Mouse (Mus musculus) neural tube, embryonic 11.5 days (tissue): ENCODE measurements at regions not wholly inside any gene's neighbourhood (a gene's known extent, or its start where the extent isn't known, plus 50 kb on each side); places are given as distances from the start of the nearest gene placed in this dataset.

Experiments used
- ATAC-seq: fragments of 200-750 bp; cut with Nextera tagmentation; 2 replicates; pipeline ENCODE4 v1.8.0; 2017; ENCODE audit warnings: moderate number of reproducible peaks, mild to moderate bottlenecking, moderate TSS enrichment, moderate library complexity; ENCODE audit not compliant: insufficient read depth, low FRiP score, low TSS enrichment
- DNase-seq: peaks from one replicate; pipeline ENCODE4 v3.0.0-alpha.2; 2015; ENCODE audit warnings: low spot score
- H3K27ac ChIP-seq: fragments of 300-500 bp; sonication (generic); 2 replicates; pipeline ENCODE4 v1.5.1; 2014; ENCODE audit warnings: low read depth, mild to moderate bottlenecking, low read length
- H3K27me3 ChIP-seq: fragments of 300-500 bp; sonication (generic); 2 replicates; pipeline ENCODE4 v1.6.1; 2014; ENCODE audit warnings: mild to moderate bottlenecking, low read length, mixed read lengths; ENCODE audit not compliant: control insufficient read depth, insufficient read depth
- H3K36me3 ChIP-seq: fragments of 300-500 bp; sonication (generic); 2 replicates; pipeline ENCODE4 v1.6.1; 2014; ENCODE audit warnings: mild to moderate bottlenecking, low read length, moderate library complexity, mixed read lengths; ENCODE audit not compliant: control insufficient read depth, insufficient read depth
- H3K4me1 ChIP-seq: fragments of 300-500 bp; sonication (generic); 2 replicates; pipeline ENCODE4 v1.6.1; 2014; ENCODE audit warnings: low read length, mixed read lengths; ENCODE audit not compliant: control insufficient read depth, insufficient read depth
- H3K4me2 ChIP-seq: fragments of 300-500 bp; sonication (generic); 2 replicates; pipeline ENCODE4 v1.6.1; 2014; ENCODE audit warnings: low read depth, mild to moderate bottlenecking, moderate library complexity
- H3K4me3 ChIP-seq: fragments of 300-500 bp; sonication (generic); 2 replicates; pipeline ENCODE4 v1.5.1; 2014; ENCODE audit warnings: low read depth, low read length
- H3K9ac ChIP-seq: fragments of 300-500 bp; sonication (generic); 2 replicates; pipeline ENCODE4 v1.6.1; 2014; ENCODE audit warnings: mild to moderate bottlenecking, low read length
- H3K9me3 ChIP-seq: fragments of 300-500 bp; sonication (generic); 2 replicates; pipeline ENCODE4 v1.6.1; 2016; ENCODE audit warnings: low read length; ENCODE audit not compliant: control insufficient read depth
- WGBS: fragments of 180-500 bp; shearing (Covaris S2); extraction: QIAGEN DNeasy Blood & Tissue Kit; methylation state at CpG from one replicate; pipeline ENCODE4 v1.1.7; 2014; 5-methylcytosine and 5-hydroxymethylcytosine counted together

DNA sequence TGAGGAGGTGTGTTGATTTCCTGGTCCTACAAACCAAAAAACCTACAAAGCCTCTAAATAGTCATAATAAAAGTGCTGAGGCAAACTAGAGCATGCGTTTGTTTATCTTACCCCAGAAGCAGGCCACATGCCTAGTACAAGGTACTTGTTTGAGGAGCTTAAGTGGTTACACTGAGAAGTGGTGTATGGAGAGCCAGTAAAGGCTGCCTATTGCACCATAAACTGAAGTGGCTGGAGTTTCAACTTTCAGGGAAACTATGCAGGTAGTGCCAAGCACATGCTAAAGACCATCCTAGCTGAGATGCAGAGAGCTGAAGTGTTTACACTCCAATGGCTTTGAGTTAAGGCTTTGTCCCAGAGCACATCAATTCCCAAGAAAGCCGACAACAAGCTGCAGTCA lies 86.5 kb upstream of the Fut8 start:
- 78% methylated on average over 2 of the region's 2 CpGs for WGBS

DNA sequence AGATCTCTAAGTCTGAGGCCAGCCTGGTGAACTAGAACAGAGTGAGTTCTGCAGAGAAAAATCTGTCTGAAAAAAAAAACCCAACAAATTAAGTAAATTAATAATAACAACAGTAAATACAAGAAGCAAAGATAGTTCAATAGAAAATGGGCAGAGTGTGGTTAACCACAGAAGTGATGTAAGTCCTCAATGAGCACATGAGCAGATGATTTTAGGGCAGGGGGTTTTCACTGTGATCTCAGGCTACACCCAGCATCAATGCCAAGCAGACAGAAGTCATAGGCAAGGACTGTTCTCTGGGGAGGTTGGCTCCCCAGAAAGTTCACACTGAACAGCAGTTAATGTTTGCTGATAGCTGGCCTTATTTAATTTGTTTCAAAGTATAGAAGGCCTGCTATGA lies 88.1 kb upstream of the Fut8 start:
- H3K9me3 ChIP-seq, result no peaks in the 10 kb centered on the region
- no peaks in the 10 kb centered on the region for H3K36me3 ChIP-seq
- ATAC-seq, result no peak
- H3K4me2 ChIP-seq, result no peak overlapping the region
- no peak for DNase-seq
- H3K4me3 ChIP-seq, result no peak overlapping the region
- H3K27me3 ChIP-seq, result no peaks in the 10 kb centered on the region
- no peaks in the 10 kb centered on the region for H3K4me1 ChIP-seq
- no peak overlapping the region for H3K9ac ChIP-seq
- no peak overlapping the region for H3K27ac ChIP-seq

More for the DNA sequence above, 86.5 kb upstream of the Fut8 start:
- Histone ChIP-seq H3K9me3 (no peaks in the 10 kb centered on the region), H3K4me2 (no peak overlapping the region), H3K4me3 (no peak overlapping the region), H3K27ac (no peak overlapping the region), H3K27me3 (no peaks in the 10 kb centered on the region), H3K4me1 (no peaks in the 10 kb centered on the region), H3K36me3 (no peaks in the 10 kb centered on the region), H3K9ac (no peak overlapping the region)
- no peak for DNase-seq
- ATAC-seq, result no peak

DNA sequence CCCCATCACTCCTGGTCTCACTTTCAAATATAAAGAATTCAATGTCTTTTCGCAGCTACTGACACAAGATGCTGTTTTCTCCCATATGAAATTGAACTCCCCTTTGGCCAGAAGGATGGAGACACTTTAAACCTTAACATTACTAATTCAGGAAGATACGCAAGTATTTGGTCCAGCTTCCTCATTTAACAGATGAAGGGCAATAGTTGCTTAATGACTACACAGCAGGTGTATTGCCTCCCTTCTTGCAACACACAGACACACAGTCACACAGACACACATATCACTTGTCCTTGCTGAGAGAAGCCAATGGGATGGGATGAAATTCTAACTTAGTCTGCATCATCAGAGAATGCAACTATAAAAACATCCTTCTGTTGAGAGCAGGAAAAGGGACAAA lies 89.8 kb upstream of the Fut8 start:
- no peak for DNase-seq
- no peaks in the 10 kb centered on the region for H3K36me3 ChIP-seq
- no peak overlapping the region for H3K4me3 ChIP-seq
- H3K9me3 ChIP-seq, result no peaks in the 10 kb centered on the region
- H3K4me2 ChIP-seq, result no peak overlapping the region
- 94% methylated on average over 2 of the region's 2 CpGs for WGBS
- no peaks in the 10 kb centered on the region for H3K4me1 ChIP-seq
- no peak overlapping the region for H3K9ac ChIP-seq
- H3K27me3 ChIP-seq, result no peaks in the 10 kb centered on the region
- no peak for ATAC-seq
- H3K27ac ChIP-seq, result no peak overlapping the region

DNA sequence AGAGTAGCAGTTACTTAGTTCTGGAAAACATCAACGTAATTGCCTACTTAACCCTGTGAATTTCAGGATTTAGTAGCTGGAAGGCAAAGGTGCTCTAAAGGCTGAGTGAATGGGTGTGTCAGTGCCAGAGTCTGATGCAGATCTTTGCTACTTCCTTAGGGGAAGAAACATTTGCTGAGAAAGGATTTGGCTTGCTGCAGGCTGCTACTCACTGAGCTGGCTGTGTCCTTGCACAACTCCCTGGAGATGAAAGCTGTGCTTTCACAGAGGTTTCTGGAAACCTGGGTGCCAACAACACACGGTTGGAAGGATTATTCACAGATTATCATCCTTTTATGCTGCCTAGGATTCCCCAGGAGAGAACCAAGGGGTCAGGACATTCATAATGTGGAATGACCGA lies 94.0 kb upstream of the Fut8 start:
- Histone ChIP-seq H3K9ac (no peak overlapping the region), H3K36me3 (no peaks in the 10 kb centered on the region), H3K9me3 (no peaks in the 10 kb centered on the region), H3K27me3 (no peaks in the 10 kb centered on the region), H3K4me2 (no peak overlapping the region), H3K27ac (no peak overlapping the region), H3K4me3 (no peak overlapping the region), H3K4me1 (no peaks in the 10 kb centered on the region)
- ATAC-seq, result no peak
- WGBS, result 71% methylated on average over 3 of the region's 3 CpGs
- DNase-seq, result no peak

DNA sequence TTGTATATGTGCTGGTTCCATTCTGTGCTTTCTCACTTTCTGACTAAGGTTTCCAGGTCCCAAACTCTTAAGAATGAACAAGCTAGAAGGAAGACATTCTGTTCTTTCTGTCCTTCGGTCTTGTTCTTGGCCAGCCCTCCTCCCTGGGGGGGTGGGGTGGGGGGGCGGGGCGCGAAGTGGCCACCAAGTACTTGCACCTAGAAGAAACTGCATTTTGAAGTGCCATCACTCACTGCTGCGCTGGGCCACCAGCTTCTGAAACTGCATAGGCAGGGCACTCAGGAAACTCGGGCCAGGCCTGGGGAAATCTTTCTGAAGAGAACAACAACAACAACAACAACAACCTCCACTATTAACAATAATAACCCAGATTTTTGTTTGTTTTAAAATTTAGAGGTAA lies 94.4 kb upstream of the Fut8 start:
- H3K9ac ChIP-seq, result no peak overlapping the region
- ATAC-seq (no peak), DNase-seq (no peak)
- no peak overlapping the region for H3K4me3 ChIP-seq
- no peak overlapping the region for H3K4me2 ChIP-seq
- no peaks in the 10 kb centered on the region for H3K27me3 ChIP-seq
- no peaks in the 10 kb centered on the region for H3K36me3 ChIP-seq
- 79% methylated on average over 6 of the region's 6 CpGs for WGBS
- H3K9me3 ChIP-seq, result no peaks in the 10 kb centered on the region
- no peak overlapping the region for H3K27ac ChIP-seq
- H3K4me1 ChIP-seq, result no peaks in the 10 kb centered on the region

DNA sequence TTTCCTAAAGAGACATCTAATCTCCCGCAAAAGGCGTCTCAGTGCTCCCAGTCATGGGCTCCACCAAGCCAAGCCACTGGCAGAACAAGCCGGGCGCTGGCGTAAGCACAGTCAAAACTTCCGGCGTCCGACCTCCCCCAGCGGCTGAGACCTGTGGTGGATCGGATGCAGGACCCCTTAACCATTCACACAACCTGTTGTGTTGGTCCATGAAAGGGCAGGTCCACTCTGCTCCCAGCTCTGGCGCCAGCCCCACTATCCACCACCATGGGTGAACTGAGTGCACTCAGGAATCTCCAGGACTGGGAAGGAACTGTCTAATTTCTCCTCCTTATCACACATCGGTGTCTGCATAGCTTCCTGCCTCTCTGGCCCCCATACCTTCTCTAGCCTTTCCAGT lies 94.8 kb upstream of the Fut8 start:
- Histone ChIP-seq H3K9me3 (no peaks in the 10 kb centered on the region), H3K27ac (no peak overlapping the region), H3K4me2 (no peak overlapping the region), H3K4me1 (no peaks in the 10 kb centered on the region), H3K27me3 (no peaks in the 10 kb centered on the region), H3K4me3 (no peak overlapping the region), H3K9ac (no peak overlapping the region), H3K36me3 (no peaks in the 10 kb centered on the region)
- ATAC-seq (no peak), DNase-seq (no peak)
- WGBS, result 91% methylated on average over 12 of the region's 12 CpGs

DNA sequence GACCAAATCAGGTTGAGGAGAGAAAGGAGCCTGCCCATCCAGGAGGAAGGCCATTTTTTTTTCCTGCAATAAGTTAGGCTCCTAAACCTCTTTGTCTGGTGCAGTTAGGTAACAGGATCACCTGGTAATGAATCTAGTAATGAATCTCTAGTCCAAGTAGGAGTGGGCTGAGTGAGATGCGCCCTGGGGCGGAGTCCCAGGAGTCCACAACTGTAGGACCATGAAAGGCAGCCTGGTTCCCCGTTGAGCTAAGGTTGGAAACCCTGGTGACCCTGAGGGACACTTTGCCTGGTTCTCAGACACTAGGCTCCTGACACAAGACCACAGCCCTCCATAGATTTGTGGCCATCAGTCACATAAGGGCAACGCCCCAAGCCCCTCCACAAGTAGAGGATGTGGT lies 95.7 kb upstream of the Fut8 start:
- H3K36me3 ChIP-seq, result no peaks in the 10 kb centered on the region
- no peak overlapping the region for H3K4me3 ChIP-seq
- H3K27me3 ChIP-seq, result no peaks in the 10 kb centered on the region
- WGBS, result 93% methylated on average over 4 of the region's 4 CpGs
- H3K9me3 ChIP-seq, result no peaks in the 10 kb centered on the region
- no peak overlapping the region for H3K4me2 ChIP-seq
- no peak for ATAC-seq
- no peaks in the 10 kb centered on the region for H3K4me1 ChIP-seq
- no peak overlapping the region for H3K27ac ChIP-seq
- DNase-seq, result no peak
- H3K9ac ChIP-seq, result no peak overlapping the region

DNA sequence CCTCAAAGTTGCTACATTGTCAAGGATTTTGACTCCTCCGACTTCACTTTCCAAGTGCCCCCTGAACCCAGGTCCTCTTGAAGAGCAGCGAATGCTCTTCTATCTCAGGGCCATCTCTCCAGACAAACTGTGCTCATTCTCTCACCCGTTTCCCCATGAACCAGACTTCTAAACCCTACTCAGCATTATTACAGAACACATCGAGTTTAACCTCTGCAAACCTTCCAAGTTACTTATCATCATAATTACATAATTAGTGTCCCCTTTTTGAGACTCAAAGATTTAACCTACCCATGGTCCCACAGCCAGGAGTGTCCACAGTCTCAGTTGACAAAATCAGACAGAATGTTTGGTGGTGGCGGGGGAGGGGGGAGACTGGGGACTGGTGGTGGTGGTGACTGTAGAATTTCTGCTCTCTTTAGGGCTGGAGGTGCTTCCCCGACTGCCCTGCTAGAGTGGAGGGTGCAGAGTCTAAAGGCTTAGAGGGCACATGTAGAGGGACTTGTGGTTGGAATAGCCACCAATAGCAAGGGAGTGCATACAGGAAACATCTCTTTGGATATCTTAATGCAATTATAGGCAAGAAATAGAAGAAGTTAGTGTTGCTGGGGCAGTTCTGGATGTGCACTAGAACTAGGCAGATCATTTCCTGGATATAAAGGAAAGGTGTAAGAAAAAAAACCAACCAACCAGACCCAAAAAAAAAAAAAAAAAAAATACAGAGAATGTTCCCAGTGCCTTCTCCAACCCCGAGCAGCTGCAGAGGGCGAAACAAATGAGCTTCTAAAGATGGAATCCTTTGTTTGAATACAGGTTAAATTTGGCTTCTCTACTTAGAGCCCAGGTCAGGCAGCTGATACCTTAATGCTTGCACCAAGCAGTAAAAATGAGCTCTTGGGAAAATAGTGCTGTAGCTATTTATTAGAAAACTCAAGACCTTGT lies 96.4 kb upstream of the Fut8 start:
- Histone ChIP-seq H3K27ac (no peak overlapping the region), H3K4me3 (no peak overlapping the region), H3K4me1 (no peaks in the 10 kb centered on the region), H3K9me3 (no peaks in the 10 kb centered on the region), H3K9ac (no peak overlapping the region), H3K27me3 (no peaks in the 10 kb centered on the region), H3K36me3 (no peaks in the 10 kb centered on the region), H3K4me2 (no peak overlapping the region)
- DNase-seq (no peak), ATAC-seq (no peak)
- WGBS, result 81% methylated on average over 8 of the region's 8 CpGs

DNA sequence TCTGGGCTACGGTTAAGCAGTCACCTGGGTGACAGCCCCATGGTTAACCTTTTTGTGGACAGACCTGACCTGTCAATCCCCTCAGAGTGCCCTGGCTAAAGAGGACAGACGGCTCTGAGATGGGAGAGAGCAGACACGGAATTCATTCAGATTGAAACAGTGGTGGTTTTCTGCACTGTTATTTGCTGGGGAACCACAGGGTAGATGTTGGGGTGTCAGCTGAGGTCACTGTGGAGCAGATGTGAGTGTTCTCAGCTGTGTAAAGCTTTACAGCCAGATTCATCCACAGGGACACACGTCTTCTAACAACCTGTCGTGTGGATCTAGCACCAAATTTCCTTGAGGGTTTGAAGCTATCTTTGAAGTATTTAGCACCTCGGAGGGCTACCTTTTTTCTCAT lies 97.3 kb upstream of the Fut8 start:
- Histone ChIP-seq H3K4me3 (no peak overlapping the region), H3K27ac (no peak overlapping the region), H3K4me1 (no peaks in the 10 kb centered on the region), H3K4me2 (no peak overlapping the region), H3K36me3 (no peaks in the 10 kb centered on the region), H3K27me3 (no peaks in the 10 kb centered on the region), H3K9me3 (no peaks in the 10 kb centered on the region), H3K9ac (no peak overlapping the region)
- no peak for ATAC-seq
- 65% methylated on average over 6 of the region's 6 CpGs for WGBS
- no peak for DNase-seq
